Comparison of ENCODE assay signal across 16 mouse cellular contexts in the genomic region with DNA sequence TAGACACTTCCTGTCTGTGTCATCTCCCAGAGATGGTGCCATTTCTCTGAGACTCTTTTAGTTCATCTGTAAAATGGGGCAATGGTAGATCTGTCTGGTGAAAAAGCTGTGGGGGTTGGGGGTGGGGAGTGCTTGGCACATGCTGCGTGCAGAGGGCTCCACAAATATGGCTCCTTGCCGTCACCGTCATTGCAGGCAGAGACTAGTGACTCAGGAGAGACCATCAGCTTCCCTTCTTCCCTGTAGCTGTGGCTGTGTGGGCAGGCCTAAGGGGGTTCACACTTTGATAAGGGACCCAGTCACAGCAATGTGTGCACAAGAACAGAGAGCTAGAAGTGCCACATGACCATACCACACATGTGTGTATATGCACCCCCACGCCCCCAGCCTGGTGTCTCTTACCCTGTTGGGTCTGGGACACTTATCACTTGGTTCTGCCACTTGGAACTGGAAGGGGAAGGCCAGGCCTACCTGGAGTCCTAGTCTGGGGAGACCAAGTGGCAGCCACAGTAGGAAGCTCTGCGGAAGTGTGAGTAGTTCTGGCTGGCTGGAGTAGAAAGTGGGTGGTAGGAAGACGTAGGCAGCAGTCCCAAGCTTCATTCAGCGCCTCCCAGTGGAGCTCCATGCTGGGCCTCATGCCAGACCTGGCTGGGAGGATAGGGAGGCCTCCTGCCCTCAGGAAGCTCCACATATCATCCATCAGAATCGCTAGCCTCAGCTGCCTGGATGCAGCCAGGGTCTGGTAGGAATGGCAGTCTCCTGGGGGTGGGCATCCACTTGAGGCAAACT.
DNase-seq lines count a peak whose midpoint lies in the region; ATAC-seq lines count a peak whose summit lies in the region.
"Had no signal": no experiment of that assay in that cellular context is flagged by ENCODE, and none has a peak within 500 bp of the region (broad histone marks: within the 10 kb centered on the region; RNA-seq: fewer than 3 reads in every experiment).

No protein-coding gene starts in this region.

- DNase-seq in adrenal gland, postnatal 10 days, result peak; percentile 54
- DNase-seq in adrenal gland, adult (ENCODE audit: inconsistent age in 2 of 2, low spot score in 1 of 2), result no peak
- DNase-seq in kidney, postnatal 10 days, result peak; percentile 42
- no peak for DNase-seq in kidney, adult 18-20 months
- peak; percentile 71 for DNase-seq in right cerebral cortex, adult 18-20 months
- no peak for DNase-seq in right cerebral cortex, postnatal 4 days
- DNase-seq in urinary bladder, postnatal 14 days (ENCODE audit: low spot score), result no peak
- DNase-seq: gastrocnemius, postnatal 14 days; heart, postnatal 36 days; kidney, adult 8-10 months; thymus, adult 2 months had no signal

- no peak for ATAC-seq in granulocyte monocyte progenitor cell, adult 5-6 weeks (replicated peaks; ENCODE audit: poor library complexity, severe bottlenecking)
- ATAC-seq: hindbrain, embryonic 16.5 days; lung, postnatal 0 days; midbrain, embryonic 15.5 days; Patski had no signal

Comparison
In these comparisons a context has a peak if more than half of its experiments do, and no peak if none do; other contexts are left out.
1. DNase-seq: peak in adrenal gland, postnatal 10 days (single experiment), kidney, postnatal 10 days (single experiment) and right cerebral cortex, adult 18-20 months (single experiment); none in adrenal gland, adult (0 of 2), kidney, adult 18-20 months (single experiment), right cerebral cortex, postnatal 4 days (single experiment) and urinary bladder, postnatal 14 days (single experiment).